Mouse (Mus musculus) heart, postnatal 25 days (tissue): ENCODE results near the gene Nufip2. TPM values are rescaled to one million over a fixed set of nuclear protein-coding genes. Genes with fewer than 3 reads are reported as not detected.
"Not testable (repeated sequence)": the region's sequence is repeated elsewhere in the genome, so short reads cannot be mapped to it uniquely, and the experiment has no call there.

Experiments used
- DNase-seq: peaks from one replicate; pipeline ENCODE4 v3.0.0; 2022; ENCODE audit warnings: low spot score
- intact Hi-C: fragments of 180-260 bp; cut with DNase I; formaldehyde crosslinking; loops from one replicate; pipeline ENCODE4 v1.15.1; 2025
- total RNA-seq, 2 experiments: library from RNA; stranded (reverse); gene quantifications; 2 replicates each; pipeline ENCODE4 v1.2.3; 2021

The Nufip2 gene
- total RNA-seq = 10 to 100 TPM; 45.6 to 54.3 TPM

DNA sequence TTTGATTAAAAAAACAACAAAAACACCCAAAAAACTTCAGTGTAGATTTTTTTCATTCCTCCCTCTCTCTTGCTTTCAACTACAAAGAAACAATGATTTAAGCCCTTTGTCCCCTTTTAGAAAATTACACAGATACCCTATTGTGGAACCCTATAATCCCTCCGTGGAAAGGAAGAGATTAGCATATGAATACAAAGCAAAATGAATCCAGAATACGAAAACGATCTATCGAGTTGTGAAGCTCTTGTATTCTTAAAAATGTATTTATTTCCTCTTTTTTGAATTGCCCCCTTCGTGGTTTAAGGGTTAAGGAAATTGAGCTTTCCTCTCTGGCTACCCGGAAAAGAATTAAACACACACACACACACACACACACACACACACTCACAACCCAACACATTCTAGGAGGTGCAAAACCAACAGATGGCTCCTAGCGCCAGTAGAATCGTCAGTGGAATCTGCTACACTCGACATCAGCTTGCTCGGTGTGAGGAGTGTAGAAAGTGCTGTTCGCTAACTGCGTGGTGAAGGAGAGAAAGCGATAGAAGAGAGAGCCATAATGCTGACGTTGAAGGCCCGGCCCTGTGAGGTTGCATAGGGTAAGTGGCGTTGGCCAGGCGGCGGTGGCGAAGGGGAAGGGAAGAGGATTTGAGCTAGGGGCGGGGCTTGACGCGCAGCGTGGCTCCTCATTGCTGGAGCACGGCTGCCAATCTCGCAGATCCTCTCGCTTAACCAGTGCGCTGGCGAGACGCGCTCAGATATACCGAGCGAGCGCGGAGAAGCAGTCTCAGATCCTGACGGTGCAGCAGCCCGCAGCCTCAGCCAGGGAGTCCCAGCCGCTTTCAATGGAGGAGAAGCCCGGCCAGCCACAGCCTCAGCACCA is at the start of gene Nufip2:
TSS of gene Nufip2 (plus strand) at position 773 of the 883 bp plus-strand sequence.
- intact Hi-C loops = no loop called here
- peak; percentile 99 for DNase-seq

GRCm38 (mm10) chr11:77641390-77641789 is 44.6 kb upstream of the Nufip2 start:
- no peak for DNase-seq
- intact Hi-C loops = no loop called here

DNA sequence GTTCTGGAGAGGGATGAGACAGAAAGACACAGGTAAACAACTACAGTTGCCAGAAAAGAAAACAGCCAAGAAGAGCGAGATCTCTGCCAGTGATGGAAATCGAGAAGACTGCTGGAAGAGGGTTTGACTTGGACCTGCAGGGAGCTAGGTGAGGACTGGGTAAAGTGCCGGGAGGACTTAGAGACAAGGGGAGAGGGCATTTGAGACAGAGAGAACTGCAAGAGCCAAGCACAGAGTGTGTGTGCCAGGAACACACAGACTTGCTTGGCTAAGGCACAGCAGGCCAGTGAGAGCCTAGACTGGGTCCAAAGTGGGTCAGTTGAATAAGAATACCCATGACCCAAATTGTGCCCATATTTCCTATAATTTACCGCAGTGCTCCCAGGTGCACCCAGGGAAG is 40.5 kb upstream of the Nufip2 start:
- intact Hi-C loops = no loop called here
- DNase-seq = no peak

DNA sequence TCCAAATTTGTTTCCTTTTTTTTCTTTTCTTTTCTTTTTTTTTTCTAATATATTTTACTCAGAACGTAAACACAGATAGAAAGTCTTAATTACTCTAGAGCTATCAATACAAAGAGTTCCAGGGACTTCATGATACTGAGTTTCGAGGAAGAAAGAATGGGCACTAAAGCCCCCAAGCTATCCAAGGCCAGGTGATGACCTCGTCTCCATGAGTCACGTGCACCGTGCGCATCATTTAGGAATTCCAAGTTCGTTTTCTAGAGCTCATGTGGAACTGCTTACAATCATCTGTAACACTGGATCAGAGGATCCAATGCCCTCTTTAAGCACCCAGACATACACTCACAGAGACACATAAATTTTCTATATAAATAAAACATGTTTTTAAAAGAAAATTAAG is 37.1 kb upstream of the Nufip2 start:
- intact Hi-C loops = no loop called here

GRCm38 (mm10) chr11:77652484-77652883 is 33.5 kb upstream of the Nufip2 start:
- intact Hi-C loops = no loop called here
- DNase-seq = no peak

More for the DNA sequence above, 37.1 kb upstream of the Nufip2 start:
- DNase-seq = no peak

DNA sequence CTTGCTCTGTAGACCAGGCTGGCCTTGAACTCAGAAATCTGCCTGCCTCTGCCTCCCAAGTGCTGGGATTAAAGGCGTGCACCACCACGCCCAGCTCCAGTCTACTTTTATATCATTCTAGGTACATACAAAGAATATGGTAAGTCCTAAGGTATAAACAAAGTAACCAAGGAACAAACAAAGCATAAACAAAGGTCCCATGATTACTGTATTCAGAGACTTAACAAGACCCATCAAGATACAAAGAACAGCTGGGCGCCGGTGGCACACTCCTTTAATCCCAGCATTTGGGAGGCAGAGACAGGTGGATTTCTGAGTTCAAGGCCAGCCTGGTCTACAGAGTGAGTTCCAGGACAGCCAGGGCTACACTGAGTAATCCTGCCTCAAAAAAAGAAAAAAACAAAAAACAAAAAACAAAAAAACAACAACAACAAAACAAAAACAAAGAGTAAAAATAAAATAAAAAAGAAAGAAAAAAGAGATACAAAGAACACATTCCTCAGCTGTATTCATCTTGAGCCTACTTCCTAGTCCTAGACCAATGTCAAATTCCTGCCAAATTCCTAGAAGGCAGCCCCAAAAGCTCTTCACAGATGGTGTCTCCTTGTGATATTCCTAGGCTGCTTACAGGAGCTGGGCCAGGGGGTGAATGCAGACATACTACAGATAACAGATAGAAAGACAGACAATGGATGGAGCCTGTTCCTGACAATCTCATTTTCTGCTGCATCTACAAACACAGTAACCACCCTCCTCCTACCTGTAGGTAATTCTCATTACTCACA is 32.4 kb upstream of the Nufip2 start:
- intact Hi-C loops, DNase-seq: not testable (repeated sequence)

GRCm38 (mm10) chr11:77659986-77660385 is 26.0 kb upstream of the Nufip2 start:
- intact Hi-C loops = no loop called here
- no peak for DNase-seq

GRCm38 (mm10) chr11:77663639-77664038 is 22.3 kb upstream of the Nufip2 start:
- DNase-seq = no peak
- intact Hi-C loops = no loop called here

DNA sequence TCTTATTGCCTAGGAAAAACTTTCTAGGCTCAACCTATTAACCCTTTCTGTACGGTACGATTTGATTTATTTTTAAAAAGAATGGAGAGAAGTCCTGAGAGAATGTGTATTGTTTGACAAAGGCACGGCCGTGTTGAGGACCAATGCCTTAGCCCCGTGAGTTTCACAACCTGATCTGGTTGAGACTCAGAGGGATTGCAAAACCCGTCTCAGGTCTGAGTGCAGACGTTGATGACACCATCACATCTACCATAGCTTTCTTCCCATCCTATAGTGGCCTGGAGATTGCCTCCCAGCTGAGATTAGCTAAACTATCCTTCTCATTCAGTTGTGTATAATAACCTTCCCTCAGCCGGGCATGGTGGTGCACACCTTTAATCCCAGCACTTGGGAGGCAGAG is 21.9 kb upstream of the Nufip2 start:
- DNase-seq = no peak
- intact Hi-C loops = no loop called here

GRCm38 (mm10) chr11:77665384-77665783 is 20.6 kb upstream of the Nufip2 start:
- DNase-seq, intact Hi-C loops: not testable (repeated sequence)

DNA sequence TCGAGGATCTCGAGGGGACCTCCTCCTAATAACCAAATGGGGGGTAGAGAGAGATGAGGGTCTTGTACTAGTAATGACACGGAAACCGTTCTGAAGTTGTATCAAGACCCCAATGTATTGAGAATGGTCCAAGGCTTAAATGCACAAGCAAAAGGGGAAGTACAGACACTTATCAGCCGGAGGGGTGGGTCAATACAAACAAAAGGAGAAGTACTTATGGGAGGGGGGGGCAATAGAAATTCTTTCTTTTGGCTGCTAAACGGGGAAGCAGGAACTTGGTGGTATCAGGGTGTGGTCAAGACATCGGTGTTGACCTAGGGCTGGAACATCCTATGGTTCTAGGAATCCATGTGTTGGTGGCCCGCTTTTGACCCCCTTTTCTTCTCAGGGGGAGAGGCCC is 19.2 kb upstream of the Nufip2 start:
- intact Hi-C loops, DNase-seq: not testable (repeated sequence)

DNA sequence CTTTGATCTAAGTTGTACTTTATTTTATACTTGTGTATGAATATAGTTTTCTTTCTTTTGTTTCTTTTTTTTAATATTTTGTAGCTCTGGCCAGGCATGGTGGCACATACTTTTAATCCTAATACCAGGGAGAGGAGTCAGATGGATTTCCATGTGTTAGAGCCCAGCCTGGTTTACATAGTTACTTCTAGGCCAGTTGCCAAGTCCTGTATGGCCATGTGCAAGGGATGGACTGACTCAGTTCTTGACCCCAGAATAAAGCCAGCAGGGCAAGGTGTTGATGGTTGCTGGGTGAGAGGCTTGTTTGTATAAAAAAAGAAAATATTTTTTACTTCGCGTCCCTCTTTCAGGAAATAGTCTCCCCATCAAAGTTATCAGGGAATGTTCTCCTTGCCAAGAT is 13.2 kb upstream of the Nufip2 start:
- intact Hi-C loops = no loop called here
- no peak for DNase-seq

DNA sequence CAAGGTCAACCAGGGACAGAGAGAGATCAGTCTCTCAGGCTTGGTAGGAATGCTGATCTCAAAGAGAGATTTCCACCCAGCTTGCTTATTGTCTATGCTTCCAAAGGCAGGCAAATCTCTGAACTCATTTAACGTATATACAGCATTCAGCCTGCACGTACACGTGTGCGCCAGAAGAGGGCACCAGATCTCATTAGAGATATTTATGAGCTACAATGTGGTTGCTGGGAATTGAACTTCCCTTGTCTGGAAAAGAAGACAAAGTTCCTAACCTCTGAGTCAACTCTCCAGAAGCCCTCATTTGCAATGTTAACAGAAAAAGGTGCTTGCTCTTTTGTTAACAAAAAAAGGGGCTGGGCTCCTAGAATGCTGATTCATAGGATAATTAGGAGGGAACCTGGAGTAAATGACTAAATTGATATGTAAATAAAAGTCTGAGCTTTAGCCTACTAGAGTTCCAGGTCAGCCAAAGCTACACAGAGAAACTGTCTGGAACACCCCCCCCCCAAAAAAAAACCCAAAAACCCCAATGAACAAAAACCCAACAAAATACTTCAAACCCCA is 12.4 kb upstream of the Nufip2 start:
- DNase-seq = no peak
- intact Hi-C loops = no loop called here

DNA sequence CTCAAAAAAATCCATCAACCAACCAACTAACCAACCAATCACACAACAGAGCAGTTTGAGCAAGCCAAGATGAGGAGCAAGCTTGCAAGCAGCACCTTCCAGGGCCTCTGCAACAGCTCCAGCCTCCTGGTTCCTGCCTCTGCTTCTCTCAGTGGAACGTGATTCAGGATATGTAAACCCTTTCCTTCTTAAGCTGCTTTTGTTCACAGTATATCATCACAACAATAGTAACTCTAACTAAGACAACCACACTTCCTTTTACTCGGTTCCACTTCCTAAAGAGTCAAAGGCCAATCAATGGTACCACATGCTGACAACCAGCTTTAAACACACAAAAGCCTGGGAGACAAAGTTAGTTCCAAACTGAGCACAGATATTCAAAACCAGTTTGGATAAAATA is 5.9 kb upstream of the Nufip2 start:
- intact Hi-C loops = no loop called here

GRCm38 (mm10) chr11:77684896-77685295 is 1.1 kb upstream of the Nufip2 start:
- intact Hi-C loops = no loop called here
- DNase-seq = no peak

More for the DNA sequence above, 5.9 kb upstream of the Nufip2 start:
- DNase-seq = no peak

GRCm38 (mm10) chr11:77686346-77686840 is 438 bp downstream of the Nufip2 start:
- DNase-seq = peak; percentile 28
- intact Hi-C loops = no loop called here

GRCm38 (mm10) chr11:77686841-77687540 is 1.0 kb downstream of the Nufip2 start:
- DNase-seq = peak; percentile 44
- intact Hi-C loops = no loop called here

- peak; percentile 25 for DNase-seq
- intact Hi-C loops = no loop called here
Measured at GRCm38 (mm10) chr11:77687541-77688131, 1.7 kb downstream of the Nufip2 start.

GRCm38 (mm10) chr11:77693026-77693425 is 7.1 kb downstream of the Nufip2 start:
- intact Hi-C loops = no loop called here
- DNase-seq = no peak
